Comparison of ENCODE assay signal across 8 mouse cellular contexts in the genomic region with DNA sequence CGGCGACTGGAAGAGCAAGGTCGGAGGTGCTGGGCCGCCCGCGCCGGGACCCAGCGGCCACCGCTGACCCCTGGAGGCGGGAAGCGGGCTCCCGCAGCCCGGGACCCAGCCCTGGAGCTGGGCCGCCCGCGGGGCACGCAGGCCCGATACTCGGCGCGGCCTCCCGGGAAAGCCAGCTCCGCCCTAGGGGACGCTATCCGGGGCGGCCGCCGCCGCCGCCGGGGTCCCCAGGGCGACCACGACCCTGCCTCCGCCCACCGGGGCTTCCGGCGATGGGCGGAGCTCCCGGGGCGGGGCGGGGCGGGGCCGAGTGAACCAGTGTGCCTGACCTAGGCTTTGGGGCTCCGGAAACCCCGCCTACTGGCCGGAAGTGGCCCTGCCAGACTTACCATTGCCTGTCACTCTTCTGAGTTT. TPM values are rescaled to one million over a fixed set of nuclear protein-coding genes. Genes with fewer than 3 reads are reported as not detected.
DNase-seq lines count a peak whose midpoint lies in the region; ATAC-seq and TF ChIP-seq lines count a peak whose summit lies in the region.

No protein-coding gene starts in this region.

- intact Hi-C loops in heart, postnatal 14 days (cut with DNase I) = loop anchor here (2.0 to 10.0 kb wide), 4 partner anchors 50 to 547 kb away; partner anchors contain the start of genes Ankib1, Krit1, Mterf1b and Pex1

- ATAC-seq in forebrain, embryonic 15.5 days (replicated peaks) = peak; percentile 96
- peak; percentile 95 for ATAC-seq in neutrophil, adult 5-6 weeks (ENCODE audit: extremely low read depth, insufficient number of reproducible peaks, low FRiP score, poor library complexity, severe bottlenecking)

- H3K27me3 ChIP-seq in forebrain, embryonic 15.5 days = no peaks in the 10 kb centered on the region

- WGBS in forebrain, embryonic 15.5 days = 0% methylated on average over 24 of the region's 46 CpGs
- under 1% methylated on average over 44 of the region's 46 CpGs for WGBS in large intestine, adult 2 months
- 1% methylated on average over 41 of the region's 46 CpGs for WGBS in lung, adult 2 months

- DNase-seq in MEL-GATA-1-ER (ENCODE audit: extremely low read depth, low read depth) = peak; percentile 76
- DNase-seq in cerebellum, adult 11-12 months = peak; percentile 92
- DNase-seq in heart, postnatal 14 days = peak; percentile 88 to 89
- DNase-seq in large intestine, adult 2 months (ENCODE audit: low read depth, low spot score) = peak; percentile 62
- DNase-seq in lung, adult 2 months = peak; percentile 79
- DNase-seq in thymus, postnatal 0 days (ENCODE audit: low spot score) = peak; percentile 93

- peaks cover 15% of the 10 kb centered on the region for H3K4me1 ChIP-seq in forebrain, embryonic 15.5 days
- H3K4me1 ChIP-seq in lung, adult 2 months (ENCODE audit: control insufficient read depth, insufficient read depth, low read length) = peaks cover 2% of the 10 kb centered on the region; the same call in 1 of the 2 replicates

- H3K4me3 ChIP-seq in forebrain, embryonic 15.5 days = peak overlapping the region; percentile 93
- peak overlapping the region; percentile 99 for H3K4me3 ChIP-seq in lung, adult 2 months (replicated peaks; ENCODE audit: extremely low read depth, low read depth, low read length)

- H3K9ac ChIP-seq in forebrain, embryonic 15.5 days (replicated peaks) = peak overlapping the region; percentile 84

- no peak for TF ChIP-seq POLR2A in lung, adult 2 months (IDR thresholded peaks at IDR 0.05; ENCODE audit: borderline replicate concordance, extremely low read depth, low read depth, low read length)

- H3K27ac ChIP-seq in forebrain, embryonic 15.5 days (replicated peaks) = peak overlapping the region; percentile 85

- H3K4me2 ChIP-seq in forebrain, embryonic 15.5 days (replicated peaks) = peak overlapping the region; percentile 49

- H3K36me3 ChIP-seq in forebrain, embryonic 15.5 days = peaks cover 15% of the 10 kb centered on the region

- no peaks in the 10 kb centered on the region for H3K9me3 ChIP-seq in forebrain, embryonic 15.5 days

- TF ChIP-seq CTCF in lung, adult 2 months (IDR thresholded peaks at IDR 0.05; ENCODE audit: insufficient read depth, low read length) = no peak

RNA-seq across cellular contexts. Expression of gene Tmbim7, which starts 3.3 kb away (rescaled TPM):
- not detected in 2 replicates for polyA plus RNA-seq in forebrain, embryonic 15.5 days (2015; fragmentation: Nextera tagmentation; extraction: Ambion mirVana)
- not detected for total RNA-seq in heart, postnatal 14 days (2021)
- not detected in 2 replicates for polyA plus RNA-seq in large intestine, adult 2 months (2012; rRNA removed)
- not detected in 2 replicates for polyA plus RNA-seq in lung, adult 2 months (2012; rRNA removed)
- total RNA-seq in neutrophil, adult 5-6 weeks (2017) = not detected in 2 replicates
- not detected in 2 replicates for polyA plus RNA-seq in thymus, postnatal 0 days (2015; fragmentation: Nextera tagmentation; extraction: Ambion mirVana)

RNA-seq across cellular contexts. Expression of gene Gatad1, which starts 9.3 kb away (rescaled TPM):
- polyA plus RNA-seq in forebrain, embryonic 15.5 days (2015; fragmentation: Nextera tagmentation; extraction: Ambion mirVana) = 58.6 and 59.9 TPM in 2 replicates
- total RNA-seq in heart, postnatal 14 days (2021) = 10 to 100 TPM; 80.3 to 85.6 TPM
- 38.3 and 39.9 TPM in 2 replicates for polyA plus RNA-seq in large intestine, adult 2 months (2012; rRNA removed)
- polyA plus RNA-seq in lung, adult 2 months (2012; rRNA removed) = 36.1 and 39.0 TPM in 2 replicates
- 110 and 118 TPM in 2 replicates for total RNA-seq in neutrophil, adult 5-6 weeks (2017)
- polyA plus RNA-seq in thymus, postnatal 0 days (2015; fragmentation: Nextera tagmentation; extraction: Ambion mirVana) = 51.2 and 53.5 TPM in 2 replicates

RNA-seq across cellular contexts. Expression of gene Rbm48, which starts 51.3 kb away (rescaled TPM):
- 15.9 and 16.9 TPM in 2 replicates for polyA plus RNA-seq in forebrain, embryonic 15.5 days (2015; fragmentation: Nextera tagmentation; extraction: Ambion mirVana)
- 1 to 10 TPM; 4.2 to 5.1 TPM for total RNA-seq in heart, postnatal 14 days (2021)
- polyA plus RNA-seq in large intestine, adult 2 months (2012; rRNA removed) = 3.8 and 4.4 TPM in 2 replicates
- polyA plus RNA-seq in lung, adult 2 months (2012; rRNA removed) = 3.7 and 4.4 TPM in 2 replicates
- total RNA-seq in neutrophil, adult 5-6 weeks (2017) = 45.5 and 67.2 TPM in 2 replicates
- polyA plus RNA-seq in thymus, postnatal 0 days (2015; fragmentation: Nextera tagmentation; extraction: Ambion mirVana) = 16.4 and 18.6 TPM in 2 replicates

RNA-seq across cellular contexts. Expression of gene Pex1, which starts 51.8 kb away (rescaled TPM):
- 22.5 and 23.0 TPM in 2 replicates for polyA plus RNA-seq in forebrain, embryonic 15.5 days (2015; fragmentation: Nextera tagmentation; extraction: Ambion mirVana)
- 10 to 100 TPM in 1 of 2 experiments, 1 to 10 TPM in 1; 9.6 to 10.9 TPM for total RNA-seq in heart, postnatal 14 days (2021)
- 5.3 and 8.2 TPM in 2 replicates for polyA plus RNA-seq in large intestine, adult 2 months (2012; rRNA removed)
- 3.8 and 7.1 TPM in 2 replicates for polyA plus RNA-seq in lung, adult 2 months (2012; rRNA removed)
- total RNA-seq in neutrophil, adult 5-6 weeks (2017) = 13.4 and 18.2 TPM in 2 replicates
- polyA plus RNA-seq in thymus, postnatal 0 days (2015; fragmentation: Nextera tagmentation; extraction: Ambion mirVana) = 10.1 and 17.3 TPM in 2 replicates

Comparison
In these comparisons a context has a peak if more than half of its experiments do, and no peak if none do; other contexts are left out.
1. Peak in every context shown above with its lines: DNase-seq, ATAC-seq, H3K4me3 ChIP-seq and H3K27ac ChIP-seq.